Mouse (Mus musculus) embryonic fibroblast, embryonic 13.5 days (primary cell): ENCODE data around the gene Mepce.

ENCODE experiments used
- CTCF ChIP-seq: IDR thresholded peaks from 2 replicates; pipeline ENCODE4 v1.5.1; 2011; ENCODE audit warnings: mild to moderate bottlenecking, control low read depth, low read length, moderate library complexity, borderline replicate concordance; ENCODE audit not compliant: insufficient read depth
- POLR2A ChIP-seq: IDR thresholded peaks from 2 replicates; pipeline ENCODE4 v1.6.1; 2011; ENCODE audit warnings: low read depth, mild to moderate bottlenecking, control low read depth, low read length, moderate library complexity

DNA sequence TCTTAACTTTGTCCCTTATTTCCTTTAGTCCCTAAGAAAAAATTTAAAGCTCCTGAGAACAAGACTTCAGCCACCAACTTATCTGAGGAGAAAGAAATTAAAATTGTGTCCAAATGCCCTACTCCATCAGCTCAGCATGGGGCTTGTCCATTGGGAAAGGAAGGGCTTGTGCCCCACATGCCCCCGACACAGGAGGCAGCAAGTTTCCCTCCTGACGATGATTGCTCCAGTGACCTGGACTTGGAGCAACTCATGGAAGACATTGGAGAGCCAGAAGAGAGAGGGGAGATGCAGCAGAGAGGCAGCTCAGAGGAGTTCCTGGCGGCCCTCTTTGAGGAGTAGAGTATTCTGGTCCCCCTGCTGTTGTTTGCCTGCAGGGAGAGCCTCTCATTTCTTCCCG, 34.7 kb upstream of the Mepce start:
- no peak for TF ChIP-seq POLR2A
- TF ChIP-seq CTCF: no peak
